Mouse (Mus musculus) cerebellum, adult 2 months (tissue): ENCODE measurements around the gene Aldh9a1. TPM values are rescaled to one million over a fixed set of nuclear protein-coding genes. Genes with fewer than 3 reads are reported as not detected.

ENCODE experiments used
- DNase-seq, 2 experiments: peaks; one replicate each; pipeline ENCODE4 v3.0.0; 2021
- H3K27ac ChIP-seq: fragments of 200-500 bp; 2 replicates; pipeline ENCODE4 v1.5.1; 2012; ENCODE audit warnings: low read length, control low read depth, inconsistent platforms; ENCODE audit not compliant: insufficient read depth
- H3K27me3 ChIP-seq: fragments of 200-500 bp; 2 replicates; pipeline ENCODE4 v1.6.1; 2012; ENCODE audit warnings: inconsistent platforms, mild to moderate bottlenecking, low read length, moderate library complexity; ENCODE audit not compliant: control insufficient read depth, insufficient read depth
- H3K4me1 ChIP-seq: fragments of 200-500 bp; 2 replicates; pipeline ENCODE4 v1.6.1; 2011; ENCODE audit warnings: low read length; ENCODE audit not compliant: control insufficient read depth, insufficient read depth
- H3K4me3 ChIP-seq: fragments of 200-500 bp; replicated peaks from 2 replicates; pipeline ENCODE3; 2011; ENCODE audit warnings: mild to moderate bottlenecking, low read depth, low read length, control low read depth; ENCODE audit not compliant: insufficient read depth
- CTCF ChIP-seq: fragments of 200-500 bp; IDR thresholded peaks from 2 replicates; pipeline ENCODE4 v1.5.1; 2011; ENCODE audit warnings: low read depth, mild to moderate bottlenecking, control low read depth, low read length, moderate library complexity, borderline replicate concordance; ENCODE audit not compliant: insufficient read depth
- POLR2A ChIP-seq: fragments of 200-500 bp; IDR thresholded peaks from 2 replicates; pipeline ENCODE4 v1.6.1; 2011; ENCODE audit warnings: low read length, control low read depth, borderline replicate concordance; ENCODE audit not compliant: insufficient read depth
- WGBS: fragments of 180-500 bp; shearing (Covaris S2); methylation state at CpG from one replicate; pipeline ENCODE4 v1.1.7; 2018; 5-methylcytosine and 5-hydroxymethylcytosine counted together
- polyA plus RNA-seq: library from polyadenylated mRNA; depleted of rRNA; stranded (reverse); fragments of >200 nt; gene quantifications from 2 replicates; pipeline ENCODE4 v1.2.3, GENCODE M21; 2012

Aldh9a1 gene
- polyA plus RNA-seq, 1 experiment: 42.5 TPM

DNA sequence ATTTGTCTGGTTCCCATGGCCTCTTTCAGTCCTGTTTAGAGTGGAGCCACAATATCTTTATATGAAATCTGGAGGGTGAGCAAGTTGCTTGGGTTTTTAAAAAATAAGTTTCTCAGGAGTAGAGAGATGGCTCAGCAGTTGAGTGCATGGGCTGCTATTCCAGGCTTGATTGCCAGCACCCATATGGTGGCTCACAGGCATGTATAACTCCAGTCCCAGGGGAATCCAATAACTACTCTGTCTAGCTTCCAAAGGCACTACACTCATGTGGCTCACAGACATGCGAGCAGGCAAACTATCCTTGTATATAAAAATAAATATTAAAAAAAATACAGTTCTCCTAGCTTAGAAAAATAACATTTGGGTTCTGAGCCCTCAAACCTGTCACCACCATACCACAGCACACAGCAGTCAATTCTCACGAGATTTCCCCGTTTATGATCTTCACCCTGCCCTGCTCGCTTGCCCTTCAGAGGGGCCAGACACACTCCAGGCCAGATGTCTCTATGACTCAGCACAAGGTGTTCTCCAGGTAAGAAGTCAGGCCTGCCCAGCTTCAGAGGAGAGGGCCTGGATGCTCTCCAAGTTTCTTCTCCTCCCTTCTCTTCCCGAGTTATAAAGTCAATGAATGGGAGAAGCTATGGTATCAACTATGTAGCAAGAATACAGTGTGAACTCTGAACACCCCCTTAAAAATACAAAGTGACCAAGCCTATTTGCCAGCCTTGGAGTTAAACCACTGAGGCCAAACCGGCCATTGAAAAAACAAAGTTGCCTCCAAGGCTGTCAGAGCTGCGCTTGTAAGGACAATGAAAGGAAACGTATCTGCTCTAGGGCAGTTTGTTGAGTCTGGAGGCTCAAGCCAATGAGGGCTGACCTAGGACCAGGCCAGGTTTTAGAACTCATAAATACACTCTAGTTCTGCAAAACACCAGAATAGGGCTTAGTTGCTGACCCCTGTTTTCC is 31.5 kb downstream of the Aldh9a1 start:
- DNase-seq: no peak
- H3K27ac ChIP-seq: no peak overlapping the region
- 62% methylated on average over 8 of the region's 8 CpGs for WGBS
- TF ChIP-seq CTCF: no peak
- no peak for TF ChIP-seq POLR2A
- no peaks in the 10 kb centered on the region for H3K27me3 ChIP-seq
- H3K4me3 ChIP-seq: no peak overlapping the region
- H3K4me1 ChIP-seq: peaks cover 18% of the 10 kb centered on the region

DNA sequence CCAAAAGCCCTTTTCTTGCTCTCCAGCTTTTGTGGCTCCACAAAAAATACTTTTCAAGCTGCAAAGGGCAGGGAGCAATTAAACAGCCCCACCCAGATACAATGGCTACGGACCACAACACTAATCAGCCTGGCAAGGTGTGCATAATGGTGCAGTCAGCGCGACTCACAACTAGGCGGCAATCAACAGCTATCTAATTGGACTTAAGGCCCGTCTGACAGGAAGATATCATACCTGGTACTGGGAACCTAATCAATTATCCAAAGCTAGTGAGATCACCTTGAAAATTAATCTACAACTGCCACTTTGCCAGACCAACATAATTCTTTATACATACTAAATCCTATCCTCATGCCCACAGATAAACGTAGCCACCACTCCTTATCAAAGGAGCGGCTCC is 32.5 kb downstream of the Aldh9a1 start:
- no peak for DNase-seq
- no peak for TF ChIP-seq POLR2A
- TF ChIP-seq CTCF: no peak
- Histone ChIP-seq H3K27ac (no peak overlapping the region), H3K4me1 (peaks cover 18% of the 10 kb centered on the region), H3K4me3 (no peak overlapping the region), H3K27me3 (no peaks in the 10 kb centered on the region)
- 80% methylated on average over 7 of the region's 7 CpGs for WGBS

GRCm38 (mm10) chr1:167382763-167383162 is 33.0 kb downstream of the Aldh9a1 start:
- peaks cover 18% of the 10 kb centered on the region for H3K4me1 ChIP-seq
- no peak overlapping the region for H3K27ac ChIP-seq
- TF ChIP-seq POLR2A (no peak), CTCF (no peak)
- no peak overlapping the region for H3K4me3 ChIP-seq
- no peaks in the 10 kb centered on the region for H3K27me3 ChIP-seq
- WGBS: 79% methylated on average over 5 of the region's 5 CpGs
- no peak for DNase-seq

- no peaks in the 10 kb centered on the region for H3K27me3 ChIP-seq
- WGBS: 85% methylated on average over 5 of the region's 5 CpGs
- TF ChIP-seq CTCF (no peak), POLR2A (no peak)
These were observed 33.4 kb downstream of the Aldh9a1 start for GRCm38 (mm10) chr1:167383178-167383577.

GRCm38 (mm10) chr1:167384156-167384555 is 34.4 kb downstream of the Aldh9a1 start:
- 67% methylated on average over 3 of the region's 3 CpGs for WGBS
- H3K27me3 ChIP-seq: no peaks in the 10 kb centered on the region
- DNase-seq: no peak
- H3K4me1 ChIP-seq: peaks cover 15% of the 10 kb centered on the region
- no peak for TF ChIP-seq POLR2A
- no peak for TF ChIP-seq CTCF
- H3K4me3 ChIP-seq: no peak overlapping the region
- H3K27ac ChIP-seq: no peak overlapping the region

More at GRCm38 (mm10) chr1:167383178-167383577, 33.4 kb downstream of the Aldh9a1 start:
- DNase-seq: no peak
- Histone ChIP-seq H3K4me3 (no peak overlapping the region), H3K4me1 (peaks cover 14% of the 10 kb centered on the region), H3K27ac (no peak overlapping the region)

GRCm38 (mm10) chr1:167385211-167385610 is 35.4 kb downstream of the Aldh9a1 start:
- WGBS: 96% methylated on average over 2 of the region's 2 CpGs

DNA sequence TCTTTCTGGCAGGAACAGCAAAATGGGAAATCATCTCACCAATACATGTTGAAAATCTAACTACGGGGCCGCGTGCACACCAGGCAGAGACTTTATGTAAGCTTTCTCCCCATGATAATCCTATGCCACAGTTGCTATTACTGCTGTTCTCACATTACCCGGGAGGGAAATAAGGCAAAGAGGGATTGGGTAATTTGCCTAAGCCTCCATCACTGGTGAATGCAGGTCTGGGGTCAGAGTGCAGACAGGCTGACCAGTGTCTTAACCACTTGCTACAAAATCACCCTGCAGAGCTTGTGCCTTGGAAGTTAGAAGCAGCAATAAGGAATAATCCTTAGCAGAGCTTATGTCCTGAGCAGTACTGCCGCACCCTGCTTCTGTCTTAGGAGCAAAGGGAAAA is 35.8 kb downstream of the Aldh9a1 start:
- DNase-seq: no peak
- WGBS: 84% methylated on average over 5 of the region's 5 CpGs
- peaks cover 19% of the 10 kb centered on the region for H3K4me1 ChIP-seq
- H3K4me3 ChIP-seq: no peak overlapping the region
- no peak for TF ChIP-seq POLR2A
- no peak for TF ChIP-seq CTCF
- H3K27ac ChIP-seq: no peak overlapping the region
- H3K27me3 ChIP-seq: no peaks in the 10 kb centered on the region

More at GRCm38 (mm10) chr1:167385211-167385610, 35.4 kb downstream of the Aldh9a1 start:
- peaks cover 21% of the 10 kb centered on the region for H3K4me1 ChIP-seq
- no peaks in the 10 kb centered on the region for H3K27me3 ChIP-seq
- no peak overlapping the region for H3K27ac ChIP-seq
- no peak for DNase-seq
- H3K4me3 ChIP-seq: no peak overlapping the region
- TF ChIP-seq CTCF (no peak), POLR2A (no peak)

DNA sequence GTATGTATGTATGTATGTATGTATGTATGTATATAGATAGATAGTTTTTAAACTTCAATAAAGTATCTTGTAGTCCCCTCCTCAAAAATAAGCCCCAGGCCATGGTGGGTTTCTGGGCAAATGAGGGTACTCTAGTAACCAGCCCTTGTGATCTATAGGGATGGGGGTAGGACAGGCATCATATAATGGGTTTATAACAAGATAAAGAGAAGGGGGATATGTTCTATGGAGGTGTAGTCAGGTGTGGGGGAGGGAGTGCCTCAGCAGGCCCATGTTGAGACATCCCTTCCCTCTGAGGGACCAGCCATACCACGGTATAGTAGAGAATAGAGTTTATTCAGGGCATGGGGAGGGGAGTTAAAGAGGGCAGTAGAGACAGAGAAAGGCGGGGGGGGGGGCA is 36.7 kb downstream of the Aldh9a1 start:
- DNase-seq: no peak
- WGBS: 37% methylated on average over 2 of the region's 2 CpGs
- Histone ChIP-seq H3K4me3 (no peak overlapping the region), H3K27me3 (no peaks in the 10 kb centered on the region), H3K4me1 (peaks cover 17% of the 10 kb centered on the region), H3K27ac (no peak overlapping the region)
- TF ChIP-seq POLR2A (no peak), CTCF (no peak)
